Mouse (Mus musculus) left cerebral cortex, adult 11 months (tissue): ENCODE measurements around the gene Ust.

Source experiments
- DNase-seq: peaks from one replicate; pipeline ENCODE4 v3.0.0; 2022; ENCODE audit warnings: low spot score

Gene Ust

GRCm38 (mm10) chr10:8216946-8217345 lies 301.7 kb downstream of the Ust start:
- DNase-seq, result no peak

GRCm38 (mm10) chr10:8215181-8215580 lies 303.4 kb downstream of the Ust start:
- DNase-seq, result no peak

GRCm38 (mm10) chr10:8213906-8214421 lies 304.7 kb downstream of the Ust start:
- no peak for DNase-seq

GRCm38 (mm10) chr10:8213266-8213905 lies 305.2 kb downstream of the Ust start:
- no peak for DNase-seq

- DNase-seq, result no peak
These were observed 305.9 kb downstream of the Ust start for GRCm38 (mm10) chr10:8212611-8213226.

GRCm38 (mm10) chr10:8211694-8212093 lies 306.9 kb downstream of the Ust start:
- DNase-seq, result no peak

GRCm38 (mm10) chr10:8210366-8210765 lies 308.3 kb downstream of the Ust start:
- DNase-seq, result no peak

- DNase-seq, result no peak
These were observed 311.3 kb downstream of the Ust start for GRCm38 (mm10) chr10:8207358-8207757.

- no peak for DNase-seq
These were observed 314.9 kb downstream of the Ust start for GRCm38 (mm10) chr10:8203681-8204080.

- DNase-seq, result no peak
These were observed 318.8 kb downstream of the Ust start for GRCm38 (mm10) chr10:8199816-8200215.

GRCm38 (mm10) chr10:8199026-8199756 lies 319.4 kb downstream of the Ust start:
- DNase-seq, result no peak

GRCm38 (mm10) chr10:8197661-8198060 lies 321.0 kb downstream of the Ust start:
- no peak for DNase-seq

- peak; percentile 70 for DNase-seq
These were observed 322.3 kb downstream of the Ust start for GRCm38 (mm10) chr10:8196300-8196699.

- no peak for DNase-seq
These were observed 322.9 kb downstream of the Ust start for GRCm38 (mm10) chr10:8195730-8196129.

GRCm38 (mm10) chr10:8189331-8189981 lies 329.2 kb downstream of the Ust start:
- DNase-seq, result no peak

GRCm38 (mm10) chr10:8185586-8185985 lies 333.0 kb downstream of the Ust start:
- DNase-seq, result no peak

- DNase-seq, result no peak
These were observed 333.9 kb downstream of the Ust start for GRCm38 (mm10) chr10:8184711-8185110.

- DNase-seq, result no peak
These were observed 335.5 kb downstream of the Ust start for GRCm38 (mm10) chr10:8183171-8183570.

- no peak for DNase-seq
These were observed 336.9 kb downstream of the Ust start for GRCm38 (mm10) chr10:8181596-8182185.

GRCm38 (mm10) chr10:8177618-8178017 lies 341.0 kb downstream of the Ust start:
- DNase-seq, result no peak

- DNase-seq, result no peak
These were observed 342.1 kb downstream of the Ust start for GRCm38 (mm10) chr10:8176351-8177053.

- no peak for DNase-seq
These were observed 342.6 kb downstream of the Ust start for GRCm38 (mm10) chr10:8176008-8176350.
